Mouse (Mus musculus) CH12.LX (cell line): Measurements from ENCODE around the gene Ntm. TPM values are rescaled to one million over a fixed set of nuclear protein-coding genes. Genes with fewer than 3 reads are reported as not detected.

Experiments used
- DNase-seq: peaks from one replicate; pipeline ENCODE4 v3.0.0-alpha.2; 2013; ENCODE audit errors: extremely low read depth
- H3K27ac ChIP-seq: 2 replicates; pipeline ENCODE4 v1.5.1; 2012; ENCODE audit warnings: low read depth, mild to moderate bottlenecking, control low read depth, moderate library complexity; ENCODE audit not compliant: insufficient read depth
- H3K27me3 ChIP-seq: replicated peaks from 2 replicates; pipeline ENCODE3; 2012; ENCODE audit warnings: inconsistent platforms
- H3K36me3 ChIP-seq, 2 experiments: replicated peaks in 1 of 2; 2 replicates each; pipeline versions ENCODE3 to v1.6.1; 2012; ENCODE audit warnings: inconsistent platforms in 1 of 2, low read length in 1 of 2, mild to moderate bottlenecking in 1 of 2, mixed read lengths in 1 of 2, moderate library complexity in 1 of 2; ENCODE audit not compliant: control insufficient read depth in 1 of 2, insufficient read depth in 1 of 2
- H3K4me1 ChIP-seq, 2 experiments: 2 replicates each; pipeline ENCODE4 v1.6.1; 2012; ENCODE audit warnings: inconsistent platforms in 1 of 2, moderate library complexity in 1 of 2; ENCODE audit not compliant: insufficient read depth in 2 of 2, control insufficient read depth in 1 of 2
- H3K4me2 ChIP-seq: 2 replicates; pipeline ENCODE4 v1.6.1; 2012; ENCODE audit warnings: low read depth, mild to moderate bottlenecking, control low read depth; ENCODE audit not compliant: poor library complexity, insufficient read depth, severe bottlenecking
- H3K4me3 ChIP-seq, 3 experiments: fragments of 150-350 bp in 1 of 3; sonication (generic) in 1 of 3; replicated peaks in 1 of 3; 2 replicates each; pipeline versions ENCODE3 to v1.5.1; 2011 to 2012; ENCODE audit warnings: low read depth in 2 of 3, low read length in 2 of 3, mild to moderate bottlenecking in 2 of 3, moderate library complexity in 2 of 3, control low read depth in 1 of 3, improper control_type of control experiment in 1 of 3, inconsistent platforms in 1 of 3, mixed read lengths in 1 of 3; ENCODE audit not compliant: poor library complexity in 1 of 3
- H3K79me2 ChIP-seq: replicated peaks from 2 replicates; pipeline ENCODE4 v1.6.1; 2012; ENCODE audit warnings: mild to moderate bottlenecking, moderate library complexity; ENCODE audit not compliant: control insufficient read depth, poor library complexity, insufficient read depth, severe bottlenecking; ENCODE audit errors: extremely low read depth
- H3K9ac ChIP-seq: 2 replicates; pipeline ENCODE4 v1.6.1; 2012; ENCODE audit warnings: low read depth, mild to moderate bottlenecking, control low read depth, moderate library complexity; ENCODE audit not compliant: insufficient read depth
- H3K9me3 ChIP-seq: replicated peaks from 2 replicates; pipeline ENCODE3; 2012; ENCODE audit warnings: low read length, inconsistent platforms, mixed read lengths
- CTCF ChIP-seq, 2 experiments: IDR thresholded peaks in 1 of 2; conservative IDR thresholded peaks in 1 of 2; 2 replicates each; pipeline ENCODE4 v1.5.1; 2011 to 2012; ENCODE audit warnings: low read depth in 2 of 2, low read length in 2 of 2, improper control_type of control experiment in 1 of 2, inconsistent platforms in 1 of 2, mild to moderate bottlenecking in 1 of 2, moderate library complexity in 1 of 2
- E2F4 ChIP-seq: IDR thresholded peaks from 2 replicates; pipeline ENCODE4 v1.6.1; 2011; ENCODE audit warnings: low read depth, low read length, improper control_type of control experiment; ENCODE audit not compliant: insufficient replicate concordance
- ELF1 ChIP-seq: IDR thresholded peaks from 2 replicates; pipeline ENCODE4 v1.6.1; 2014; ENCODE audit warnings: low read depth, mild to moderate bottlenecking, inconsistent platforms, low read length, improper control_type of control experiment
- EP300 ChIP-seq: IDR thresholded peaks from 2 replicates; pipeline ENCODE4 v1.6.1; 2011; ENCODE audit warnings: low read length, improper control_type of control experiment
- HCFC1 ChIP-seq: IDR thresholded peaks from 2 replicates; pipeline ENCODE4 v1.6.1; 2012; ENCODE audit warnings: low read depth, mild to moderate bottlenecking, inconsistent platforms, low read length, improper control_type of control experiment
- JUN ChIP-seq: IDR thresholded peaks from 2 replicates; pipeline ENCODE4 v1.6.1; 2011; ENCODE audit warnings: low read depth, mild to moderate bottlenecking, low read length, improper control_type of control experiment, moderate library complexity; ENCODE audit not compliant: insufficient read depth
- JUND ChIP-seq: conservative IDR thresholded peaks from 2 replicates; pipeline ENCODE4 v1.6.1; 2011; ENCODE audit warnings: low read depth, low read length, improper control_type of control experiment
- KAT2A ChIP-seq: IDR thresholded peaks from 2 replicates; pipeline ENCODE4 v1.6.1; 2012; ENCODE audit warnings: low read length, improper control_type of control experiment, inconsistent platforms; ENCODE audit not compliant: insufficient replicate concordance
- MAFK ChIP-seq: IDR thresholded peaks from 2 replicates; pipeline ENCODE4 v1.6.1; 2011; ENCODE audit warnings: low read length, improper control_type of control experiment; ENCODE audit not compliant: insufficient replicate concordance
- MAX ChIP-seq: IDR thresholded peaks from 2 replicates; pipeline ENCODE4 v1.6.1; 2011; ENCODE audit warnings: low read length, improper control_type of control experiment
- MYC ChIP-seq: IDR thresholded peaks from 2 replicates; pipeline ENCODE4 v1.6.1; 2011; ENCODE audit warnings: low read depth, mild to moderate bottlenecking, improper control_type of control experiment, low read length
- NRF1 ChIP-seq: IDR thresholded peaks from 2 replicates; pipeline ENCODE4 v1.6.1; 2014; ENCODE audit warnings: low read depth, mild to moderate bottlenecking, inconsistent platforms, low read length, improper control_type of control experiment, moderate library complexity
- RAD21 ChIP-seq: IDR thresholded peaks from 2 replicates; pipeline ENCODE4 v1.6.1; 2011; ENCODE audit warnings: low read depth, mild to moderate bottlenecking, low read length, improper control_type of control experiment, moderate library complexity
- RCOR1 ChIP-seq: conservative IDR thresholded peaks from 2 replicates; pipeline ENCODE4 v1.6.1; 2012; ENCODE audit warnings: low read depth, mild to moderate bottlenecking, inconsistent platforms, low read length, improper control_type of control experiment
- SMC3 ChIP-seq: IDR thresholded peaks from 2 replicates; pipeline ENCODE4 v1.6.1; 2011; ENCODE audit warnings: low read depth, low read length, improper control_type of control experiment
- TCF12 ChIP-seq: IDR thresholded peaks from 2 replicates; pipeline ENCODE4 v1.6.1; 2014; ENCODE audit warnings: low read depth, mild to moderate bottlenecking, inconsistent platforms, low read length, improper control_type of control experiment
- UBTF ChIP-seq: IDR thresholded peaks from 2 replicates; pipeline ENCODE4 v1.6.1; 2012; ENCODE audit warnings: low read depth, mild to moderate bottlenecking, inconsistent platforms, low read length, improper control_type of control experiment, moderate library complexity
- ZC3H11A ChIP-seq: IDR thresholded peaks from 2 replicates; pipeline ENCODE4 v1.6.1; 2012; ENCODE audit warnings: low read depth, mild to moderate bottlenecking, inconsistent platforms, low read length, improper control_type of control experiment
- dilution Hi-C: fragments of 300-500 bp; cut with MboI; formaldehyde crosslinking; loops from 2 replicates; pipeline ENCODE4 v1.14.3; 2020; ENCODE audit warnings: low sequenced_read_pairs; ENCODE audit not compliant: extremely low pct_unique_long_range_greater_than_20kb, extremely low pct_ligation_motif_present
- in situ Hi-C: fragments of 300-500 bp; cut with MboI; formaldehyde crosslinking; loops from 3 replicates; pipeline ENCODE4 v1.14.3; 2019; ENCODE audit warnings: low sequenced_read_pairs, low pct_ligation_motif_present, low pct_unique_long_range_greater_than_20kb, mixed read lengths
- polyA plus RNA-seq: library from polyadenylated mRNA; unstranded; fragments of >175 nt; gene quantifications from 2 replicates; pipeline ENCODE4 v1.2.1, GENCODE M21; 2012; ENCODE audit warnings: low read depth; ENCODE audit not compliant: insufficient read length
- total RNA-seq, 2 experiments: library from RNA; depleted of rRNA; stranded (reverse); fragments of 300-350 nt in 1 of 2; fragments of >200 nt in 1 of 2; gene quantifications; 2 replicates each; pipeline ENCODE4 v1.2.3; 2012 to 2014

Ntm gene
- total and polyA plus RNA-seq, 3 experiments: not detected

- Histone ChIP-seq H3K27me3 (no peaks in the 10 kb centered on the region), H3K4me1 (no peaks in the 10 kb centered on the region), H3K36me3 (no peaks in the 10 kb centered on the region), H3K9me3 (peaks cover 79% of the 10 kb centered on the region), H3K27ac (no peak overlapping the region), H3K9ac (no peak overlapping the region), H3K4me2 (no peak overlapping the region), H3K79me2 (no peaks in the 10 kb centered on the region), H3K4me3 (no peak overlapping the region)
- DNase-seq: no peak
- TF ChIP-seq CTCF (conservative IDR thresholded peaks at IDR 0.05 in 1 of 2, IDR thresholded peaks at IDR 0.05 in 1 of 2; ENCODE audit: low read depth in 2 of 2, low read length in 2 of 2) (no peak), EP300 (no peak), MYC (no peak), NRF1 (no peak), JUN (no peak)
- in situ Hi-C loops (no loop called here), dilution Hi-C loops (no loop called here)
Observed at GRCm38 (mm10) chr9:29954031-29954430, 8.9 kb downstream of the Ntm start.

- H3K79me2 ChIP-seq: no peaks in the 10 kb centered on the region
- no peaks in the 10 kb centered on the region for H3K36me3 ChIP-seq
- in situ Hi-C loops (no loop called here), dilution Hi-C loops (no loop called here)
- no peak overlapping the region for H3K9ac ChIP-seq
- H3K9me3 ChIP-seq: peaks cover 78% of the 10 kb centered on the region
- no peak overlapping the region for H3K4me2 ChIP-seq
- no peak overlapping the region for H3K27ac ChIP-seq
- TF ChIP-seq RCOR1 (no peak), NRF1 (no peak), ZC3H11A (no peak), RAD21 (no peak), UBTF (no peak), MAX (no peak), KAT2A (no peak), ELF1 (no peak), MAFK (no peak), TCF12 (no peak), HCFC1 (no peak), E2F4 (no peak), JUND (no peak), SMC3 (no peak)
- DNase-seq: no peak
- H3K4me3 ChIP-seq: no peak overlapping the region
- no peaks in the 10 kb centered on the region for H3K27me3 ChIP-seq
- H3K4me1 ChIP-seq: no peaks in the 10 kb centered on the region
Observed at GRCm38 (mm10) chr9:29949041-29949440, 13.9 kb downstream of the Ntm start.
